Mouse (Mus musculus) thymus, adult 2 months (tissue): Measurements from ENCODE around the gene Arl15. TPM values are rescaled to one million over a fixed set of nuclear protein-coding genes. Genes with fewer than 3 reads are reported as not detected.

Experiments
- DNase-seq: peaks from one replicate; pipeline ENCODE4 v3.0.0; 2021
- H3K27ac ChIP-seq: fragments of 200-500 bp; 2 replicates; pipeline ENCODE4 v1.5.1; 2012; ENCODE audit warnings: low read length, control low read depth; ENCODE audit not compliant: control insufficient read depth, insufficient read depth
- H3K27me3 ChIP-seq: fragments of 200-500 bp; 2 replicates; pipeline ENCODE4 v1.6.1; 2012; ENCODE audit warnings: mild to moderate bottlenecking, low read length, moderate library complexity, mixed read lengths; ENCODE audit not compliant: control insufficient read depth, insufficient read depth
- H3K36me3 ChIP-seq: fragments of 200-500 bp; 2 replicates; pipeline ENCODE4 v1.6.1; 2012; ENCODE audit warnings: mild to moderate bottlenecking, low read length, moderate library complexity; ENCODE audit not compliant: control insufficient read depth, insufficient read depth
- H3K4me1 ChIP-seq: fragments of 200-500 bp; replicated peaks from 2 replicates; pipeline ENCODE4 v1.6.1; 2012; ENCODE audit warnings: low read length; ENCODE audit not compliant: control insufficient read depth, insufficient read depth
- H3K4me3 ChIP-seq: fragments of 200-500 bp; 2 replicates; pipeline ENCODE4 v1.5.1; 2012; ENCODE audit warnings: mild to moderate bottlenecking, low read length, control low read depth, moderate library complexity; ENCODE audit not compliant: control insufficient read depth, insufficient read depth
- CTCF ChIP-seq: fragments of 200-500 bp; IDR thresholded peaks from 2 replicates; pipeline ENCODE4 v1.5.1; 2012; ENCODE audit warnings: mild to moderate bottlenecking, control low read depth, low read length, moderate library complexity, borderline replicate concordance; ENCODE audit not compliant: control insufficient read depth, poor library complexity, insufficient read depth; ENCODE audit errors: extremely low read depth
- POLR2A ChIP-seq: fragments of 200-500 bp; IDR thresholded peaks from 2 replicates; pipeline ENCODE4 v1.6.1; 2012; ENCODE audit warnings: mild to moderate bottlenecking, low read length, control low read depth, moderate library complexity; ENCODE audit not compliant: control insufficient read depth, poor library complexity, insufficient read depth; ENCODE audit errors: extremely low read depth
- WGBS: fragments of 180-500 bp; shearing (Covaris S2); methylation state at CpG from one replicate; pipeline ENCODE4 v1.1.7; 2018; 5-methylcytosine and 5-hydroxymethylcytosine counted together
- polyA plus RNA-seq: library from polyadenylated mRNA; depleted of rRNA; stranded (reverse); fragments of >200 nt; gene quantifications from 2 replicates; pipeline ENCODE4 v1.2.3, GENCODE M21; 2012

Arl15 gene
- polyA plus RNA-seq, 1 experiment: 4.9 TPM

- 97% methylated on average over 10 of the region's 10 CpGs for WGBS
- Histone ChIP-seq H3K27ac (no peak overlapping the region), H3K27me3 (no peaks in the 10 kb centered on the region), H3K4me1 (no peaks in the 10 kb centered on the region), H3K36me3 (no peaks in the 10 kb centered on the region), H3K4me3 (no peak overlapping the region)
- TF ChIP-seq POLR2A (no peak), CTCF (no peak)
- no peak for DNase-seq
Measured at GRCm38 (mm10) chr13:114087696-114088465, 293.6 kb downstream of the Arl15 start.

- DNase-seq: no peak
- WGBS: 98% methylated on average over 6 of the region's 6 CpGs
- Histone ChIP-seq H3K4me3 (no peak overlapping the region), H3K4me1 (no peaks in the 10 kb centered on the region), H3K36me3 (no peaks in the 10 kb centered on the region), H3K27me3 (no peaks in the 10 kb centered on the region), H3K27ac (no peak overlapping the region)
- TF ChIP-seq CTCF (no peak), POLR2A (no peak)
Measured at GRCm38 (mm10) chr13:114090786-114091185, 296.5 kb downstream of the Arl15 start.

DNA sequence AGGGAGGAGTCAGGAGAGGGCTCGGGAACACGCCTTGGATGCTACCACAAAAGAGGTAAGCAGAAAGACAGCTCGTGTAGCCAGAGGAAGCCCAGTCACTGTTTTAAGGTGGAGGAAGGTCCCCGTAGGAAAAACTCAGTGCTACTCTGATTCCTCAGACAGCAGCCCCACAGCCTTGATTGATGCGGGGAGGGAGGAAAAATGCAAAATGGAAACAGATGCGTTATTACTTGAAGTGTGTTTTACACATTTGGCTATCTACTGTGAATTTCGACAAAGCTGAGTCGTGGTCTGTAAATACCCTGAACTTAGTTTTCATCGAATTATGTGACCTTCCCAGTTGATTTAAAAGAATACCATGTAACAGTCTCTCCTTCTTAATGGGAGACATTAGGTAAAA is 296.9 kb downstream of the Arl15 start:
- Histone ChIP-seq H3K27me3 (no peaks in the 10 kb centered on the region), H3K4me3 (no peak overlapping the region), H3K4me1 (no peaks in the 10 kb centered on the region), H3K36me3 (no peaks in the 10 kb centered on the region), H3K27ac (no peak overlapping the region)
- WGBS: 92% methylated on average over 9 of the region's 9 CpGs
- DNase-seq: no peak
- no peak for TF ChIP-seq CTCF
- no peak for TF ChIP-seq POLR2A

GRCm38 (mm10) chr13:114094151-114094875 is 300.0 kb downstream of the Arl15 start:
- TF ChIP-seq POLR2A (no peak), CTCF (no peak)
- Histone ChIP-seq H3K27ac (no peak overlapping the region), H3K36me3 (no peaks in the 10 kb centered on the region), H3K27me3 (no peaks in the 10 kb centered on the region), H3K4me1 (no peaks in the 10 kb centered on the region), H3K4me3 (no peak overlapping the region)
- no peak for DNase-seq
- 95% methylated on average over 7 of the region's 7 CpGs for WGBS

DNA sequence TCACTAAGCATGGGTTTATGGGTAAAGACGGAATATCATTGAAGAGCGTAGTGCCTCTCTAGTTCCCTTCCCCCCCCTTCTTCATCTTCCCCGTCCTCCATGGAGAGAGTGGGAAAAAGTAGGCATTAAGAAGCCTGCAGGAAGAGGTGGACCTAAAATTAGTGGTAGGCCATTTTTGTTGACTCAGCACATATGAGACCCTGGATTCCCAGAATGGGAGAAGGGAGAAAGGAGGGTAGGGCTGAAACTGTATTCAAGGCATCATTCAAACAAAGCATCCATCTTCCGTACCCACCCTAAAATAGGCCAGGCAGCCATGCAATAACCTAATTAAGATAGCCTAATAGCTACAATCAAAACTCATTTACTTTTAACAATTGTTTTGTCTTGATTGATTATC is 301.1 kb downstream of the Arl15 start:
- 90% methylated on average over 4 of the region's 4 CpGs for WGBS
- TF ChIP-seq POLR2A (no peak), CTCF (no peak)
- Histone ChIP-seq H3K36me3 (no peaks in the 10 kb centered on the region), H3K27ac (no peak overlapping the region), H3K4me1 (no peaks in the 10 kb centered on the region), H3K27me3 (no peaks in the 10 kb centered on the region), H3K4me3 (no peak overlapping the region)
- DNase-seq: no peak

DNA sequence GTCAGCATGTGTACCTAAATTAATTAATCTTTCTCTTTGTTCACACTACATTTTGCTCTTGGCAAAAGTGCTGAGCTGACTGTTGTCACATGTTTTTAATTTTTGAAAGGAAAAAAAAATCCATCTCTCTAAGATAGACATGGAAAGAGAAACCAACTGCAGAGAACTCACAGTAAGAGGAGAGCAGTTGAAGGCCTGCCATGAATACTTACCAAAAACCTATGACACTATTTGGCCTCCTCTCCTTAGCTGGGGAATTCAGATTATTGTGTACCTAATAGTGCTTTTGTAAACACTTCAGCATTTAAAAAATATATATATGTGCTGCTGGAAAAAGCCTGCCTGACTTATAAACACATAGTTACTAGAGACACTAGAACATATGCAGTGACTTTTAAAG is 302.1 kb downstream of the Arl15 start:
- no peak overlapping the region for H3K27ac ChIP-seq
- TF ChIP-seq POLR2A (no peak), CTCF (no peak)
- H3K36me3 ChIP-seq: no peaks in the 10 kb centered on the region

More for the DNA sequence above, 302.1 kb downstream of the Arl15 start:
- no peak overlapping the region for H3K4me3 ChIP-seq
- DNase-seq: no peak
- no peaks in the 10 kb centered on the region for H3K4me1 ChIP-seq
- H3K27me3 ChIP-seq: no peaks in the 10 kb centered on the region
